8 mouse cellular contexts compared by ENCODE assay signal in genomic region chr7:34812531-34813111, GRCm38 (mm10). TPM values are rescaled to one million over a fixed set of nuclear protein-coding genes. Genes with fewer than 3 reads are reported as not detected.
DNase-seq lines count a peak whose midpoint lies in the region; ATAC-seq and TF ChIP-seq lines count a peak whose summit lies in the region.

Gene Chst8, minus strand, starts transcription at chr7:34812711.

- peak; percentile 22; the same call in 1 of the 2 replicates for TF ChIP-seq CTCF in forebrain, postnatal 0 days (IDR thresholded peaks at IDR 0.05; ENCODE audit: low read depth)
- TF ChIP-seq CTCF in liver, embryonic 14.5 days (IDR thresholded peaks at IDR 0.05; ENCODE audit: low read depth), result no peak

- peak within 1 kb of the TSS; percentile 50 for H3K9ac ChIP-seq in forebrain, postnatal 0 days
- no peak within 1 kb of the TSS for H3K9ac ChIP-seq in liver, embryonic 14.5 days (replicated peaks)
- H3K9ac ChIP-seq in neural tube, embryonic 13.5 days, result peak within 1 kb of the TSS; percentile 76

- peaks cover 21% of the 10 kb centered on the region for H3K27me3 ChIP-seq in forebrain, postnatal 0 days (ENCODE audit: insufficient read depth, low read length)
- H3K27me3 ChIP-seq in liver, embryonic 14.5 days (ENCODE audit: control insufficient read depth, insufficient read depth, low read length), result peaks cover 39% of the 10 kb centered on the region
- H3K27me3 ChIP-seq in neural tube, embryonic 13.5 days, result peaks cover 69% of the 10 kb centered on the region

- DNase-seq in ES-CJ7 (ENCODE audit: low read depth, low spot score), result peak; percentile 74
- DNase-seq in cerebellum, adult 18-20 months, result peak; percentile 21 to 36
- DNase-seq in forebrain, postnatal 0 days, result peak; percentile 73
- DNase-seq in heart, postnatal 25 days (ENCODE audit: low spot score), result peak; percentile 38
- peak; percentile 44 for DNase-seq in large intestine, adult 2 months (ENCODE audit: low read depth, low spot score)
- DNase-seq in liver, embryonic 14.5 days (ENCODE audit: low read depth in 3 of 3, low spot score in 3 of 3), result no peak
- peak; percentile 71 for DNase-seq in urinary bladder, postnatal 14 days (ENCODE audit: low spot score)

- peak; percentile 75 for ATAC-seq in forebrain, postnatal 0 days
- 0 out of 2 replicates have a peak, but pooled peaks have one; percentile 26 for ATAC-seq in liver, embryonic 14.5 days (ENCODE audit: insufficient read depth)
- ATAC-seq in neural tube, embryonic 13.5 days (ENCODE audit: low read depth), result peak; percentile 75

- intact Hi-C loops in heart, postnatal 25 days (cut with DNase I), result loop anchor here (5.0 kb wide), 1 partner anchor 135 kb away; no protein-coding TSS in a partner anchor

- under 1% methylated on average over 63 of the region's 65 CpGs for WGBS in forebrain, postnatal 0 days
- WGBS in large intestine, adult 2 months, result 2% methylated on average over 65 of the region's 65 CpGs
- 2% methylated on average over 54 of the region's 65 CpGs for WGBS in liver, embryonic 14.5 days (ENCODE audit: insufficient replicate concordance)
- WGBS in neural tube, embryonic 13.5 days, result under 1% methylated on average over 65 of the region's 65 CpGs

- no peak for TF ChIP-seq EP300 in liver, embryonic 14.5 days (IDR thresholded peaks at IDR 0.05; ENCODE audit: low read depth)

- H3K4me1 ChIP-seq in forebrain, postnatal 0 days (ENCODE audit: insufficient read depth), result no peaks in the 10 kb centered on the region
- H3K4me1 ChIP-seq in liver, embryonic 14.5 days (replicated peaks; ENCODE audit: control insufficient read depth in 2 of 2, insufficient read depth in 2 of 2, low read length in 1 of 2), result no peaks in the 10 kb centered on the region
- H3K4me1 ChIP-seq in neural tube, embryonic 13.5 days (replicated peaks), result peaks cover 50% of the 10 kb centered on the region

- peak within 1 kb of the TSS; percentile 83 for H3K4me2 ChIP-seq in forebrain, postnatal 0 days (ENCODE audit: low read depth)
- H3K4me2 ChIP-seq in liver, embryonic 14.5 days (ENCODE audit: low read depth), result peak within 1 kb of the TSS; percentile 63
- H3K4me2 ChIP-seq in neural tube, embryonic 13.5 days, result peak within 1 kb of the TSS; percentile 83

- H3K27ac ChIP-seq in forebrain, postnatal 0 days (ENCODE audit: low read depth, low read length), result no peak within 1 kb of the TSS
- no peak within 1 kb of the TSS for H3K27ac ChIP-seq in liver, embryonic 14.5 days
- peak within 1 kb of the TSS; percentile 74 for H3K27ac ChIP-seq in neural tube, embryonic 13.5 days (replicated peaks)

- H3K9me3 ChIP-seq in forebrain, postnatal 0 days (ENCODE audit: low read length), result no peaks in the 10 kb centered on the region
- no peaks in the 10 kb centered on the region for H3K9me3 ChIP-seq in liver, embryonic 14.5 days (ENCODE audit: control insufficient read depth, low read length)
- no peaks in the 10 kb centered on the region for H3K9me3 ChIP-seq in neural tube, embryonic 13.5 days

- H3K36me3 ChIP-seq in forebrain, postnatal 0 days (ENCODE audit: insufficient read depth), result no peaks in the 10 kb centered on the region
- no peaks in the 10 kb centered on the region for H3K36me3 ChIP-seq in liver, embryonic 14.5 days (replicated peaks; ENCODE audit: control insufficient read depth, insufficient read depth, low read depth)
- H3K36me3 ChIP-seq in neural tube, embryonic 13.5 days, result no peaks in the 10 kb centered on the region

- H3K4me3 ChIP-seq in forebrain, postnatal 0 days (ENCODE audit: low read depth, low read length), result peak within 1 kb of the TSS; percentile 59
- H3K4me3 ChIP-seq in liver, embryonic 14.5 days (ENCODE audit: insufficient read depth in 1 of 2, low read depth in 2 of 2, low read length in 2 of 2), result peak within 1 kb of the TSS; percentile 31 to 47
- H3K4me3 ChIP-seq in neural tube, embryonic 13.5 days, result peak within 1 kb of the TSS; percentile 64

RNA-seq across cellular contexts. Expression of gene Chst8, which starts in this region (rescaled TPM):
- 17.6 and 22.2 TPM in 2 replicates for total RNA-seq in forebrain, postnatal 0 days (2014; rRNA removed)
- 10.8 and 14.2 TPM in 2 replicates for polyA plus RNA-seq in forebrain, postnatal 0 days (2015; fragmentation: Nextera tagmentation; extraction: Ambion mirVana)
- total RNA-seq in heart, postnatal 25 days (2021), result under 1 TPM in 1 of 2 experiments, not detected in 1; 0.22 TPM
- 2.3 and 3.0 TPM in 2 replicates for polyA plus RNA-seq in large intestine, adult 2 months (2012; rRNA removed)
- polyA plus RNA-seq in liver, embryonic 14.5 days (2012; rRNA removed), result 0.25 and 0.26 TPM in 2 replicates
- 0.09 and 0.37 TPM in 2 replicates for polyA plus RNA-seq in liver, embryonic 14.5 days (2014; fragmentation: Nextera tagmentation; extraction: Ambion mirVana)
- polyA plus RNA-seq in neural tube, embryonic 13.5 days (2015; fragmentation: Nextera tagmentation; extraction: Ambion mirVana), result 32.3 and 42.1 TPM in 2 replicates

Comparison
In these comparisons a context has a peak if more than half of its experiments do, and no peak if none do; other contexts are left out.
1. RNA of gene Chst8 (total RNA-seq): 17.6 to 22.2 TPM in forebrain, postnatal 0 days; 0.22 TPM in heart, postnatal 25 days; every median in the first group is over 10 times any median in the second.
2. Peak in DNase-seq in heart, postnatal 25 days; RNA of the gene not detected or under 1 TPM.
3. Peak in ATAC-seq, H3K4me3 ChIP-seq and H3K4me2 ChIP-seq in liver, embryonic 14.5 days; RNA of the gene not detected or under 1 TPM.
4. DNase-seq: peak in ES-CJ7 (single experiment), cerebellum, adult 18-20 months (2 of 2), forebrain, postnatal 0 days (single experiment), large intestine, adult 2 months (single experiment) and urinary bladder, postnatal 14 days (single experiment); none in liver, embryonic 14.5 days (0 of 3).
5. Peak in every context shown above with its lines, with median percentiles within 50 percentile points of each other: ATAC-seq, H3K4me2 ChIP-seq and H3K4me3 ChIP-seq.